Mouse (Mus musculus) ES-E14 (cell line): ENCODE measurements at regions not wholly inside any gene's neighbourhood (a gene's known extent, or its start where the extent isn't known, plus 50 kb on each side); places are given as distances from the start of the nearest gene placed in this dataset.

Experiments
- DNase-seq: peaks from one replicate; pipeline ENCODE4 v3.0.0-alpha.2; 2013; ENCODE audit warnings: low read depth, low spot score
- H3K27ac ChIP-seq: 2 replicates; pipeline ENCODE4 v1.5.1; 2012; ENCODE audit warnings: low read depth, mild to moderate bottlenecking, low read length, moderate library complexity, mixed read lengths; ENCODE audit not compliant: poor library complexity, insufficient read depth, severe bottlenecking
- H3K36me3 ChIP-seq: 2 replicates; pipeline ENCODE4 v1.6.1; 2012; ENCODE audit warnings: mild to moderate bottlenecking, low read length, moderate library complexity, mixed read lengths; ENCODE audit not compliant: control insufficient read depth, poor library complexity, insufficient read depth, severe bottlenecking
- H3K4me1 ChIP-seq, 2 experiments: fragments of 150-350 bp in 1 of 2; sonication (generic) in 1 of 2; 2 replicates each; pipeline ENCODE4 v1.6.1; 2012; ENCODE audit warnings: low read length in 2 of 2, mild to moderate bottlenecking in 1 of 2, mixed read lengths in 1 of 2; ENCODE audit not compliant: control insufficient read depth in 2 of 2, insufficient read depth in 2 of 2, poor library complexity in 1 of 2
- H3K4me3 ChIP-seq, 2 experiments: fragments of 150-350 bp in 1 of 2; sonication (generic) in 1 of 2; 2 replicates each; pipeline ENCODE4 v1.5.1; 2012; ENCODE audit warnings: low read length in 2 of 2, low read depth in 1 of 2, mild to moderate bottlenecking in 1 of 2, mixed read lengths in 1 of 2; ENCODE audit not compliant: insufficient read depth in 1 of 2, poor library complexity in 1 of 2, severe bottlenecking in 1 of 2
- H3K9ac ChIP-seq: 2 replicates; pipeline ENCODE4 v1.6.1; 2012; ENCODE audit warnings: low read depth, mild to moderate bottlenecking, low read length, mixed read lengths; ENCODE audit not compliant: poor library complexity, insufficient read depth, severe bottlenecking
- H3K9me3 ChIP-seq: fragments of 150-350 bp; sonication (generic); 2 replicates; pipeline ENCODE4 v1.6.1; 2012; ENCODE audit warnings: low read depth, mild to moderate bottlenecking, low read length; ENCODE audit not compliant: control insufficient read depth, insufficient read depth
- CHD2 ChIP-seq: IDR thresholded peaks from 2 replicates; pipeline ENCODE4 v1.6.1; 2014; ENCODE audit warnings: mild to moderate bottlenecking, low read depth, low read length, inconsistent platforms
- HCFC1 ChIP-seq: IDR thresholded peaks from 2 replicates; pipeline ENCODE4 v1.6.1; 2012; ENCODE audit warnings: low read length, inconsistent platforms, borderline replicate concordance; ENCODE audit not compliant: insufficient read depth
- MAFK ChIP-seq: IDR thresholded peaks from 2 replicates; pipeline ENCODE4 v1.6.1; 2014; ENCODE audit warnings: mild to moderate bottlenecking, low read depth, low read length, inconsistent platforms; ENCODE audit not compliant: insufficient read depth
- ZC3H11A ChIP-seq: IDR thresholded peaks from 2 replicates; pipeline ENCODE4 v1.6.1; 2012; ENCODE audit warnings: low read depth, mild to moderate bottlenecking, inconsistent platforms, low read length, borderline replicate concordance
- ZNF384 ChIP-seq: IDR thresholded peaks from 2 replicates; pipeline ENCODE4 v1.6.1; 2012; ENCODE audit warnings: low read depth, low read length, inconsistent platforms
- in situ Hi-C, 2 experiments: fragments of 600-800 bp; cut with MboI; formaldehyde crosslinking; loops; one replicate each; pipeline ENCODE4 v1.15.1; 2025; ENCODE audit warnings: low sequenced_read_pairs in 2 of 2, inconsistent platforms in 1 of 2; ENCODE audit not compliant: unreplicated experiment in 2 of 2

DNA sequence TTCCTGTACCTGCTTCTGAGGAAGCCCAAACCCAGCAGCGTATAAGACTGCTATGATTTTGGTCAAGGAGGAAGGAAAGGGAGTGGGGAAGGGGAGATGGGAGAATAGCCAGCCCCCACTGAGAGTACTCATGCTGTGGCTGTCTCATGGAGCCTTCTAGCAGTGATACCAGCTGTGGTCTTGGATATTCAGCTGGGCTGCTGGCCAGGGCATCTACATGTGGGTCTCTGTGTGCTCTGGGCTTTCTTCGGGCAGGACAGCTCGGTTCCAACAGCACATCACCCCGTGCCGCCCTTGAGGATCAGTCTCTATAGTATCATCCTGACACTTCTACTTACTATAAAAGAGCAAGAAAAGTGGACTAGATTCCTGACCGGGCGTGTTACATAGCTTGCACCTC, 90.6 kb upstream of the Dapk1 start:
- TF ChIP-seq CHD2 (no peak), HCFC1 (no peak), ZNF384 (no peak), ZC3H11A (no peak), MAFK (no peak)
- Histone ChIP-seq H3K36me3 (no peaks in the 10 kb centered on the region), H3K9me3 (no peaks in the 10 kb centered on the region), H3K4me3 (no peak overlapping the region), H3K9ac (no peak overlapping the region), H3K4me1 (no peaks in the 10 kb centered on the region), H3K27ac (no peak overlapping the region)
- in situ Hi-C loops, result no loop called here
- DNase-seq, result no peak

DNA sequence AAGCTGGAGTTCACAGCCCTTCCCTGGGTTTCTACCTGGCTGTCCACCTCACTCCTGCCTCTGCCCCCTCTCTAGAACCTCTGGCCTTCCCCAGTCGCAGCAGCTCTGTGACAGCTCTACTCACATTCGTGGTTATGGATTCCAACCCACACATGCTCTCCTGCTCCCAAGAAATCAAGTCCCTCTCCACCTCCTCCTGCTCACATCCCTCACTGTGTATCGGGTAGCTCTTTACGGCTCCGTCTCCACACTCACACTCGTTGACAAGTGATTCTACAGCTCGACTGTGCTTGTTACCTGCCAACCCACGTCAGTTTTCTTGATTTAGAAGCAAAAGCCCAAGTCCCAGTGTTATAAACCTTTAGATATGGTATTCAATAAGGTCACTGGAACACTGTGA, 90.1 kb upstream of the Dapk1 start:
- TF ChIP-seq HCFC1 (no peak), MAFK (no peak), ZC3H11A (no peak), ZNF384 (no peak), CHD2 (no peak)
- in situ Hi-C loops, result no loop called here
- Histone ChIP-seq H3K4me3 (no peak overlapping the region), H3K9me3 (no peaks in the 10 kb centered on the region), H3K4me1 (no peaks in the 10 kb centered on the region), H3K36me3 (no peaks in the 10 kb centered on the region), H3K9ac (no peak overlapping the region), H3K27ac (no peak overlapping the region)
- no peak for DNase-seq

DNA sequence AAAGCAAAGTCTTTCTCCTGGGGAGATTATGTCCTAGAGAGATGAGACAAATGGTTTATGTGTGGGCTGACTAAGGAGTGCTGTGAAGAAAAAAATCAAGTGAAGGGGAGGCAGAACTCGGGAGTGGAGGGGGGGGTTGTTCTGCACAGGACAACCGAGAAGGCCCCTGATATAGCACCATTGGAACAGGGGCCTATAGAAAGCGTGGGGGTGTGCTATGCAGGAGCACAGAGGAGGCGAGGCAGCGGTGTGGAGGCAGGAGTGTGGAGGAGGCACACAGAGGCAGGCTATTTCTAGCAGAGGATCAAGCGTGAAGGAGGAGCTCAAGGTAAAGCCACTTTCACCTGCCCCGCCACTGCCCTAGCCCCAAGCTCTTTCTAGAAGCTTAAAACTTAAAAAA, 88.0 kb upstream of the Dapk1 start:
- TF ChIP-seq MAFK (no peak), ZC3H11A (no peak), CHD2 (no peak), HCFC1 (no peak), ZNF384 (no peak)
- Histone ChIP-seq H3K27ac (no peak overlapping the region), H3K36me3 (no peaks in the 10 kb centered on the region), H3K9me3 (no peaks in the 10 kb centered on the region), H3K4me1 (no peaks in the 10 kb centered on the region), H3K4me3 (no peak overlapping the region), H3K9ac (no peak overlapping the region)
- in situ Hi-C loops, result no loop called here
- DNase-seq, result no peak

DNA sequence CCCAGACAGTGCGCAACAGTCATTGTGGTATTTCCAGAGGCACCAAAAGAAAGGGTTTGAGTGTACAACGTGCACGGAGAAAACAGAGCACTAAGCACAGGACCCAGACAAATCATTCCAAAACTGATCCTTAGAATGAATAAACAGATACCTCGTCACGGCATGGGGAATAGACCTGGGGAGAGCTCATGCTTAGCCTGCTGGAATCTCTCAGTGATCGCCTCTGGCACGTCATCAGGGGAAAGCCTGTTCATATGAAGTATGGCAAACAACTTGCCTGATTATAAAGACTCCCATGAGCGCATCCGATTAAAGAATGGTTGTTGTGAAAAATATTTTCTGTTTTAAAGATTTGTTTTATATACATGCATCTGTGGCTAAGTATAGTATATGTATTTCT, 86.9 kb upstream of the Dapk1 start:
- no peak overlapping the region for H3K9ac ChIP-seq
- in situ Hi-C loops, result no loop called here

DNA sequence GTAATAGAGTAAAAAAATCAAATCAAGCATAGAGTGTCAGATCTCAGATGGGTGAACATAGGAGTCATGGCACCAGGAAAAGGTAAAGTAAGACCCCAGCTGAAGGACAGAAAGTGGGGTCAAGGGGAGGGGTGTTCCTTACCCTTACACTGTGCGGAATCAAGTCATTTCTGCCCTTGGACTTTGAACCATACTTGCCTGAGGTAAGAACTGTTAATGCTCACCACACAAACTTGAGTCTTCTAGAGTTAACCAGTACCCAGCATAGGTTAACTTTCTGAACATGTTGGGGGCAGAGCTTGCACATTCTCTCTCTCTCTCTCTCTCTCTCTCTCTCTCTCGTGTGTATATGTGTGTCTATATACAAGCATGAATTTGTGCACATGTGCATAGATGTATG, 83.7 kb upstream of the Dapk1 start:
- no peaks in the 10 kb centered on the region for H3K9me3 ChIP-seq
- H3K9ac ChIP-seq, result no peak overlapping the region
- no peak overlapping the region for H3K27ac ChIP-seq
- H3K4me3 ChIP-seq, result no peak overlapping the region
- no peak for TF ChIP-seq CHD2
- TF ChIP-seq HCFC1, result no peak
- TF ChIP-seq MAFK, result no peak
- no peak for TF ChIP-seq ZC3H11A
- no peak for TF ChIP-seq ZNF384
- DNase-seq, result no peak
- in situ Hi-C loops, result no loop called here
- no peaks in the 10 kb centered on the region for H3K36me3 ChIP-seq
- H3K4me1 ChIP-seq, result no peaks in the 10 kb centered on the region

More for the DNA sequence above, 86.9 kb upstream of the Dapk1 start:
- Histone ChIP-seq H3K4me3 (no peak overlapping the region), H3K27ac (no peak overlapping the region), H3K4me1 (no peaks in the 10 kb centered on the region), H3K36me3 (no peaks in the 10 kb centered on the region), H3K9me3 (no peaks in the 10 kb centered on the region)
- no peak for DNase-seq
- TF ChIP-seq CHD2 (no peak), MAFK (no peak), ZC3H11A (no peak)
